Mouse (Mus musculus) liver, postnatal 0 days (tissue): ENCODE results near the gene Gstcd.

Experiments
- CTCF ChIP-seq: sonication (generic); IDR thresholded peaks from 2 replicates; pipeline ENCODE4 v1.5.1; 2016; ENCODE audit warnings: antibody characterized with exemption, low read depth
- EP300 ChIP-seq: IDR thresholded peaks from 2 replicates; pipeline ENCODE4 v1.6.1; 2016; ENCODE audit warnings: antibody characterized with exemption, low read depth, mild to moderate bottlenecking

DNA sequence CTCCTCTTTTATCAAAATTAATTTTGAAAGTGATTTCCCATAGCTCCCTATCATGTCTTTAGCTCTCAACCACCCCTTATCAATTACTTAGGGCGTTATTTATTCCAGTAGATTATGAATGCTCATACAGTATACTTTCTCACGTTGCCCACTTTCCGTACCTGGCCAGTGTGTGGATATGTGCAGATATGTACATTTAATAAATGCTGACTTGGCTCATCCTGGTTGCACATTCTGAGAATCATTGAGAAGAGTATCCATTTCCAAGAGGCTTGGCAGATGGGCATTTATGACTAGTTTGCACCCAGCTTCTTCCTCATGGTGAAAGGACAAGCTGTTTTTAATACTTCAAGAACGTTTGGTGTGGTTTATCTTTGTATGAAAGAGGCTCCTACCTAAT, 18.0 kb upstream of the Gstcd start:
- TF ChIP-seq CTCF (no peak), EP300 (no peak)
